Mouse (Mus musculus): ENCODE data around the gene Bdkrb2. TPM values are rescaled to one million over a fixed set of nuclear protein-coding genes. Genes with fewer than 3 reads are reported as not detected.

The Bdkrb2 gene
- total RNA-seq (2017), result not detected in 3 replicates

- ATAC-seq (replicated peaks; ENCODE audit: insufficient number of reproducible peaks, low FRiP score, low TSS enrichment, poor library complexity, severe bottlenecking), result no peak
These were observed at the start of gene Bdkrb2 for GRCm38 (mm10) chr12:105562936-105563680. Gene Bdkrb2, plus strand, starts transcription at chr12:105563226.

GRCm38 (mm10) chr12:105514111-105514510 lies 48.9 kb upstream of the Bdkrb2 start:
- no peak for ATAC-seq (replicated peaks; ENCODE audit: insufficient number of reproducible peaks, low FRiP score, low TSS enrichment, poor library complexity, severe bottlenecking)

- no peak for ATAC-seq (replicated peaks; ENCODE audit: insufficient number of reproducible peaks, low FRiP score, low TSS enrichment, poor library complexity, severe bottlenecking)
These were observed 45.9 kb upstream of the Bdkrb2 start for GRCm38 (mm10) chr12:105517026-105517675.

- no peak for ATAC-seq (replicated peaks; ENCODE audit: insufficient number of reproducible peaks, low FRiP score, low TSS enrichment, poor library complexity, severe bottlenecking)
These were observed 43.2 kb upstream of the Bdkrb2 start for GRCm38 (mm10) chr12:105519851-105520250.

GRCm38 (mm10) chr12:105521170-105521762 lies 41.8 kb upstream of the Bdkrb2 start:
- no peak for ATAC-seq (replicated peaks; ENCODE audit: insufficient number of reproducible peaks, low FRiP score, low TSS enrichment, poor library complexity, severe bottlenecking)

- ATAC-seq (replicated peaks; ENCODE audit: insufficient number of reproducible peaks, low FRiP score, low TSS enrichment, poor library complexity, severe bottlenecking), result no peak
These were observed 39.3 kb upstream of the Bdkrb2 start for GRCm38 (mm10) chr12:105523737-105524136.

GRCm38 (mm10) chr12:105526186-105526585 lies 36.8 kb upstream of the Bdkrb2 start:
- ATAC-seq (replicated peaks; ENCODE audit: insufficient number of reproducible peaks, low FRiP score, low TSS enrichment, poor library complexity, severe bottlenecking), result no peak

GRCm38 (mm10) chr12:105526829-105527228 lies 36.2 kb upstream of the Bdkrb2 start:
- ATAC-seq (replicated peaks; ENCODE audit: insufficient number of reproducible peaks, low FRiP score, low TSS enrichment, poor library complexity, severe bottlenecking), result no peak

GRCm38 (mm10) chr12:105529545-105529944 lies 33.5 kb upstream of the Bdkrb2 start:
- no peak for ATAC-seq (replicated peaks; ENCODE audit: insufficient number of reproducible peaks, low FRiP score, low TSS enrichment, poor library complexity, severe bottlenecking)

- no peak for ATAC-seq (replicated peaks; ENCODE audit: insufficient number of reproducible peaks, low FRiP score, low TSS enrichment, poor library complexity, severe bottlenecking)
These were observed 31.2 kb upstream of the Bdkrb2 start for GRCm38 (mm10) chr12:105531724-105532371.

GRCm38 (mm10) chr12:105534842-105535241 lies 28.2 kb upstream of the Bdkrb2 start:
- ATAC-seq (replicated peaks; ENCODE audit: insufficient number of reproducible peaks, low FRiP score, low TSS enrichment, poor library complexity, severe bottlenecking), result no peak

GRCm38 (mm10) chr12:105535968-105536760 lies 26.9 kb upstream of the Bdkrb2 start:
- ATAC-seq (replicated peaks; ENCODE audit: insufficient number of reproducible peaks, low FRiP score, low TSS enrichment, poor library complexity, severe bottlenecking), result no peak

- ATAC-seq (replicated peaks; ENCODE audit: insufficient number of reproducible peaks, low FRiP score, low TSS enrichment, poor library complexity, severe bottlenecking), result no peak
These were observed 25.9 kb upstream of the Bdkrb2 start for GRCm38 (mm10) chr12:105537162-105537561.

- peak; percentile 77 for ATAC-seq (replicated peaks; ENCODE audit: insufficient number of reproducible peaks, low FRiP score, low TSS enrichment, poor library complexity, severe bottlenecking)
These were observed 23.4 kb upstream of the Bdkrb2 start for GRCm38 (mm10) chr12:105539649-105540048.

- no peak for ATAC-seq (replicated peaks; ENCODE audit: insufficient number of reproducible peaks, low FRiP score, low TSS enrichment, poor library complexity, severe bottlenecking)
These were observed 21.2 kb upstream of the Bdkrb2 start for GRCm38 (mm10) chr12:105541590-105542402.

GRCm38 (mm10) chr12:105542513-105542912 lies 20.5 kb upstream of the Bdkrb2 start:
- ATAC-seq (replicated peaks; ENCODE audit: insufficient number of reproducible peaks, low FRiP score, low TSS enrichment, poor library complexity, severe bottlenecking), result no peak

- ATAC-seq (replicated peaks; ENCODE audit: insufficient number of reproducible peaks, low FRiP score, low TSS enrichment, poor library complexity, severe bottlenecking), result no peak
These were observed 19.9 kb upstream of the Bdkrb2 start for GRCm38 (mm10) chr12:105543176-105543575.

GRCm38 (mm10) chr12:105543751-105544150 lies 19.3 kb upstream of the Bdkrb2 start:
- no peak for ATAC-seq (replicated peaks; ENCODE audit: insufficient number of reproducible peaks, low FRiP score, low TSS enrichment, poor library complexity, severe bottlenecking)

Data from monocyte, adult 5-6 weeks (primary cell).